Mouse (Mus musculus): ENCODE measurements around the gene Adgre1. TPM values are rescaled to one million over a fixed set of nuclear protein-coding genes. Genes with fewer than 3 reads are reported as not detected.

Gene Adgre1
- 10 to 100 TPM; 25.2 to 42.1 TPM for total RNA-seq (2023)

DNA sequence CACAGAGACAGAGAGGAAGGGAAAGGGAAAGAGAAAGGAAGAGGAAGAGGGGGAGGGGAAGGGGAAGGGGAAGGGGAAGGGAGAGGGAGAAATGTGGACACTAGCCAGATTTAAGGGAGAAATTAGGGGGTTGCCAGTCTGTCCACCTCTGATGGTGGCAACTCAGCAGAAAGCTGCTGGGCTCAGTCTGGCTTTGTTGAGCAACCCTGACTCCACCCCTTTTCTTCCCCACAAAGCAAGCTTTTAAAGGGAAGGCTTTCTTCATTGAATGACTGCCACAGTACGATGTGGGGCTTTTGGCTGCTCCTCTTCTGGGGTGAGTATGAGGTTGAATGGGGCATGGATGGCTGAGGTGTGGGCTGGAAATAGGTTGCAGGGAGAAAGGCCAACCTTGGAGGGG lies at the start of gene Adgre1:
Adgre1 (plus strand) TSS at position 251 of the 400 bp plus-strand sequence.

Other genes starting within 250 kb of the Adgre1 start
- gene Cd70, start 208.9 kb upstream of the Adgre1 start, total RNA-seq (2023): not detected
- 10 to 100 TPM; 33.6 to 34.9 TPM for gene Tnfsf14, start 164.5 kb upstream of the Adgre1 start, total RNA-seq (2023)
- gene C3, start 130.6 kb upstream of the Adgre1 start, total RNA-seq (2023): 100 to 1,000 TPM; 489 to 508 TPM
- 10 to 100 TPM; 52.0 to 56.1 TPM for gene Gpr108, start 110.2 kb upstream of the Adgre1 start, total RNA-seq (2023)
- 1 to 10 TPM; 3.7 to 5.0 TPM for gene Trip10, start 109.2 kb upstream of the Adgre1 start, total RNA-seq (2023)
- 100 to 1,000 TPM; 162 to 170 TPM for gene Vav1, start 79.6 kb upstream of the Adgre1 start, total RNA-seq (2023)
- gene Vmn2r120, start 186.8 kb downstream of the Adgre1 start, total RNA-seq (2023): not detected

All from neutrophil, adult 59 days (primary cell).